Mouse (Mus musculus) MEL (cell line): ENCODE data around the gene Cdk14.

Experiments
- BHLHE40 ChIP-seq: IDR thresholded peaks from 2 replicates; pipeline ENCODE4 v1.6.1; 2012; ENCODE audit warnings: low read depth, mild to moderate bottlenecking, inconsistent platforms, low read length, improper control_type of control experiment, borderline replicate concordance
- CTCF ChIP-seq, 3 experiments: IDR thresholded peaks in 2 of 3; conservative IDR thresholded peaks in 1 of 3; 2 replicates each; pipeline ENCODE4 v1.5.1; 2011 to 2012; ENCODE audit warnings: low read length in 3 of 3, low read depth in 2 of 3, mild to moderate bottlenecking in 2 of 3, improper control_type of control experiment in 1 of 3, inconsistent platforms in 1 of 3, mixed read lengths in 1 of 3, moderate library complexity in 1 of 3; ENCODE audit not compliant: control insufficient read depth in 1 of 3, insufficient read depth in 1 of 3, poor library complexity in 1 of 3, severe bottlenecking in 1 of 3
- ELF1 ChIP-seq: IDR thresholded peaks from 2 replicates; pipeline ENCODE4 v1.6.1; 2014; ENCODE audit warnings: low read depth, mild to moderate bottlenecking, inconsistent platforms, low read length, improper control_type of control experiment, moderate library complexity
- EP300 ChIP-seq, 2 experiments: IDR thresholded peaks; 2 replicates each; pipeline ENCODE4 v1.6.1; 2011; ENCODE audit warnings: improper control_type of control experiment in 2 of 2, low read length in 2 of 2, low read depth in 1 of 2, mild to moderate bottlenecking in 1 of 2
- GATA1 ChIP-seq: IDR thresholded peaks from 2 replicates; pipeline ENCODE4 v1.6.1; 2011; ENCODE audit warnings: low read depth, low read length, improper control_type of control experiment
- HCFC1 ChIP-seq: IDR thresholded peaks from 2 replicates; pipeline ENCODE4 v1.6.1; 2012; ENCODE audit warnings: low read depth, mild to moderate bottlenecking, inconsistent platforms, low read length, improper control_type of control experiment, moderate library complexity
- MAFK ChIP-seq: IDR thresholded peaks from 2 replicates; pipeline ENCODE4 v1.6.1; 2011; ENCODE audit warnings: low read depth, mild to moderate bottlenecking, low read length, improper control_type of control experiment, borderline replicate concordance
- MAX ChIP-seq: IDR thresholded peaks from 2 replicates; pipeline ENCODE4 v1.6.1; 2011; ENCODE audit warnings: low read length, improper control_type of control experiment
- POLR2A ChIP-seq, 2 experiments: IDR thresholded peaks; 2 replicates each; pipeline ENCODE4 v1.6.1; 2011 to 2012; ENCODE audit warnings: low read length in 2 of 2, mild to moderate bottlenecking in 2 of 2, control low read depth in 1 of 2, improper control_type of control experiment in 1 of 2, low read depth in 1 of 2, moderate library complexity in 1 of 2; ENCODE audit not compliant: control insufficient read depth in 1 of 2, insufficient read depth in 1 of 2, poor library complexity in 1 of 2
- SIN3A ChIP-seq: IDR thresholded peaks from 2 replicates; pipeline ENCODE4 v1.6.1; 2012; ENCODE audit warnings: low read length, improper control_type of control experiment, inconsistent platforms
- SMC3 ChIP-seq: IDR thresholded peaks from 2 replicates; pipeline ENCODE4 v1.6.1; 2011; ENCODE audit warnings: low read depth, low read length, improper control_type of control experiment
- USF2 ChIP-seq, 2 experiments: IDR thresholded peaks; 2 replicates each; pipeline ENCODE4 v1.6.1; 2011 to 2012; ENCODE audit warnings: improper control_type of control experiment in 2 of 2, low read length in 2 of 2, borderline replicate concordance in 1 of 2, inconsistent platforms in 1 of 2, low read depth in 1 of 2, mild to moderate bottlenecking in 1 of 2; ENCODE audit not compliant: insufficient read depth in 1 of 2
- ZMIZ1 ChIP-seq: IDR thresholded peaks from 2 replicates; pipeline ENCODE4 v1.6.1; 2012; ENCODE audit warnings: low read depth, mild to moderate bottlenecking, inconsistent platforms, low read length, improper control_type of control experiment, moderate library complexity

DNA sequence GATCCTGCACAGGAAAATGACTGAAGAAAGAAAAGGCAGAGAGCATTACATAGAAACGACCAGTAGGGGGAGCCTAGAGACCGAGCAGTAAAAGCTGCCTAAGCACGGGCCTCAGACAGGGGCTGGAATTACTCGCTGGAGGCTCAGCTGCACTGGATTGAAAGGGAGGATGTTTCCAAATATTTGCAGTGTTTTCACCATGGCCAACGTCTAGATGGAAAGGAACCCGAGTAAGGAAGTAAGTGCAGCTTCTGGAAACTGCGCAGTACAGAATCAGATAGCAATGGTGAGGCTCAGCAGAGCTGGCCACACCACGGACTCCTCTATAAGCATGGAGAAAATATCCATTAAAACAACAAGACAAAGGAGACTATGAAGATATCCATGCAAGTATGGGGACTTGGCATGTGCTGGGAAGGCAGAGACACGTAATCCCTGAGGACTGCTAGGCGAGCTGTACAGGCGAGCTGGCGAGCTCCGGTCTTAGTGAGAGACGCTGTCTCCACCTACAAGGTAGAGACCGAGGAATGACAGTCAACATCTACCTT, 458.0 kb downstream of the Cdk14 start:
- no peak for TF ChIP-seq ELF1
- TF ChIP-seq EP300 (IDR thresholded peaks at IDR 0.05; ENCODE audit: low read depth in 1 of 2, low read length in 2 of 2), result no peak
- TF ChIP-seq GATA1, result no peak
- no peak for TF ChIP-seq POLR2A (IDR thresholded peaks at IDR 0.05; ENCODE audit: control insufficient read depth in 1 of 2, insufficient read depth in 1 of 2, low read depth in 1 of 2, low read length in 2 of 2, poor library complexity in 1 of 2)
- no peak for TF ChIP-seq BHLHE40
- no peak for TF ChIP-seq MAFK
- TF ChIP-seq USF2 (IDR thresholded peaks at IDR 0.05; ENCODE audit: borderline replicate concordance in 1 of 2, insufficient read depth in 1 of 2, low read depth in 1 of 2, low read length in 2 of 2), result no peak
- peak; percentile 56 to 76 (median 70) for TF ChIP-seq CTCF (IDR thresholded peaks at IDR 0.05 in 2 of 3, conservative IDR thresholded peaks at IDR 0.05 in 1 of 3; ENCODE audit: control insufficient read depth in 1 of 3, insufficient read depth in 1 of 3, low read depth in 2 of 3, low read length in 3 of 3, poor library complexity in 1 of 3, severe bottlenecking in 1 of 3)
- no peak for TF ChIP-seq HCFC1
- TF ChIP-seq ZMIZ1, result no peak
- TF ChIP-seq MAX, result no peak
- peak; percentile 64 for TF ChIP-seq SMC3
- no peak for TF ChIP-seq SIN3A
